Mouse (Mus musculus): ENCODE measurements around the gene Wdr31.

DNA sequence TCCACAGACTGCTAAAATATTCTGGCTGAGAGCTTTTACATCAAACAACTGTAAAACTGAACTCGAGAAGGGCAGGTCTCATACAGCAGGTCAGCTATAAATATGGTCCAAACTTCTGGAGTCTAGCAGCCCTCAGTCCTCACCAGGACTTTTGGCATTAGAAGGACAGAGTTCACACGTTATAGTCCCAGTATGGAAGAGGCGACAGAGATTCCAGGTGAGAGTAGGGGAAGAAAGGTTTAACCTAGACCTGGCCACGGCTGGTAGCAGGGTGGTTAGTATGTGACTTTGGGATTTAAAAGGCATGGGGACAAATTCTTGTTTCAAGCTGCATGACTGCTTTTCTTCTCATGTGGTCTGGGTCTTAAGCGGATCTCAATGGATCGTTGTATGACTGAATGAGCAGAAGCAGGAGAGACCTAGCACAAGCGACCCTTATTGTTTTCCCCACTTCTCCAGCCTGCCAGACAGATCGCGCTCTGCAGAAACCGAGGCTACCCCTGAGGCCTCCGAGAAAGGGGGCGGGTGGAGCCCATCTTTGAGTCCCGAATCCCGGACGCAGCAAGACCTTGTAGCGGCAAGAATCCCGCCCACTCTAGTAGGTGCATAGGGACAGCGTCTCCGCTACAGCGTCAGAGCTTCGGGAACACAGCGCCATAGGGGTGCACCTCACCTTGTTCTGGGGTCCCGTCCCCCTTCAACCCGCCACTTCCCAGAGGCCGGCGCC lies 48.6 kb upstream of the Wdr31 start:
- TF ChIP-seq CTCF (IDR thresholded peaks at IDR 0.05; ENCODE audit: low read depth, low read length) (no peak), POLR2A (IDR thresholded peaks at IDR 0.05; ENCODE audit: insufficient read depth, low read length) (no peak)

Data from ES-Bruce4 (cell line).